Mouse (Mus musculus) intestine, embryonic 14.5 days (tissue): ENCODE data around the gene Megf11. TPM values are rescaled to one million over a fixed set of nuclear protein-coding genes. Genes with fewer than 3 reads are reported as not detected.
A peak's percentile ranks its signal among the peaks of the same experiment; 100 is the strongest.
"Not testable (repeated sequence)": the region's sequence is repeated elsewhere in the genome, so short reads cannot be mapped to it uniquely, and the experiment has no call there.

ENCODE experiments used
- ATAC-seq: fragments of 200-750 bp; cut with Nextera tagmentation; replicated peaks from 2 replicates; pipeline ENCODE4 v1.8.0; 2017; ENCODE audit warnings: low read depth, moderate number of reproducible peaks, moderate TSS enrichment, moderate library complexity; ENCODE audit not compliant: low FRiP score, low TSS enrichment
- DNase-seq: peaks from one replicate; pipeline ENCODE4 v3.0.0-alpha.2; 2018; ENCODE audit warnings: low spot score
- H3K27ac ChIP-seq: fragments of 300-500 bp; sonication (generic); 2 replicates; pipeline ENCODE4 v1.5.1; 2014; ENCODE audit warnings: low read depth, mild to moderate bottlenecking, control low read depth
- H3K27me3 ChIP-seq: fragments of 300-500 bp; sonication (generic); replicated peaks from 2 replicates; pipeline ENCODE4 v1.6.1; 2014; ENCODE audit warnings: low read length, control low read depth; ENCODE audit not compliant: control insufficient read depth, insufficient read depth
- H3K36me3 ChIP-seq: fragments of 300-500 bp; sonication (generic); 2 replicates; pipeline ENCODE4 v1.6.1; 2014; ENCODE audit warnings: low read length, control low read depth; ENCODE audit not compliant: control insufficient read depth, insufficient read depth
- H3K4me1 ChIP-seq: fragments of 300-500 bp; sonication (generic); replicated peaks from 2 replicates; pipeline ENCODE4 v1.6.1; 2014; ENCODE audit warnings: low read length, control low read depth, mixed read lengths; ENCODE audit not compliant: control insufficient read depth, insufficient read depth
- H3K4me2 ChIP-seq: fragments of 300-500 bp; sonication (generic); 2 replicates; pipeline ENCODE4 v1.6.1; 2014; ENCODE audit warnings: low read length
- H3K4me3 ChIP-seq: fragments of 300-500 bp; sonication (generic); 2 replicates; pipeline ENCODE4 v1.5.1; 2014; ENCODE audit warnings: low read depth, low read length, control low read depth, mixed read lengths
- H3K9ac ChIP-seq: fragments of 300-500 bp; sonication (generic); 2 replicates; pipeline ENCODE4 v1.6.1; 2014; ENCODE audit warnings: mild to moderate bottlenecking, low read length
- H3K9me3 ChIP-seq: fragments of 300-500 bp; sonication (generic); 2 replicates; pipeline ENCODE4 v1.6.1; 2016; ENCODE audit warnings: low read length, control low read depth; ENCODE audit not compliant: control insufficient read depth
- WGBS: fragments of 180-500 bp; shearing (Covaris S2); extraction: QIAGEN DNeasy Blood & Tissue Kit; methylation state at CpG from one replicate; pipeline ENCODE4 v1.1.7; 2014; 5-methylcytosine and 5-hydroxymethylcytosine counted together
- polyA plus RNA-seq: library from polyadenylated mRNA; unstranded; fragments of >200 nt; fragmentation: Nextera tagmentation; extraction: Ambion mirVana; gene quantifications from 2 replicates; pipeline ENCODE4 v1.2.1, GENCODE M21; 2014

The Megf11 gene
- polyA plus RNA-seq, 1 experiment from 2014 or later, result 1.1 TPM

DNA sequence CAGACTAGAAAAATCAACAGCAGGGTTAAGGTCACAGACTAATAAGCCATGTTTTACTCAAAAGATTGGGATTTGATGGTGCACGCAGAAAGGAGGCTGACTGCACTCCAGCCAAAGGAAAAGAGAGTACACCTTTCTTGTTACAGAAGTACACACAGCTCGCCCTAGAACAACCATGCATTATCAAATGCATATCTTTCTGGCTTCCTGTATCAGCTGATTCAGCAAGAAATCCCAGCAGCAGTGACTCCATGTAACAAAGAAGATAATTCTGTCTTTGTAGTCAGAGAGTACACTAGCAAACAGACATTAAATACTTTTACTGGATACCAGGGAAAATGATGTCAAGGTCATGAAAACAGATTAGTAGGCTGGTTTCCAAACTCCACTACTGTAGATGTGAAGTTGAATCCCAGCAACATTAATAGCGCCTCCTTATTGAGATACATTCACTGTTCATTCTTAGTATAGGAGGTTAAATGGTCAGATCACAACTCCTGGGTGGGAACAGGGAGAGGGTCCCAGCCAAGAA, 345.7 kb downstream of the Megf11 start:
- no peak for DNase-seq
- Histone ChIP-seq H3K9me3 (no peaks in the 10 kb centered on the region), H3K4me2 (no peak overlapping the region), H3K27ac (no peak overlapping the region), H3K9ac (no peak overlapping the region), H3K27me3 (no peaks in the 10 kb centered on the region), H3K36me3 (peaks cover 20% of the 10 kb centered on the region), H3K4me1 (peaks cover 4% of the 10 kb centered on the region; the same call in 1 of the 2 replicates), H3K4me3 (no peak overlapping the region)
- no peak for ATAC-seq
- 87% methylated on average over 3 of the region's 3 CpGs for WGBS

DNA sequence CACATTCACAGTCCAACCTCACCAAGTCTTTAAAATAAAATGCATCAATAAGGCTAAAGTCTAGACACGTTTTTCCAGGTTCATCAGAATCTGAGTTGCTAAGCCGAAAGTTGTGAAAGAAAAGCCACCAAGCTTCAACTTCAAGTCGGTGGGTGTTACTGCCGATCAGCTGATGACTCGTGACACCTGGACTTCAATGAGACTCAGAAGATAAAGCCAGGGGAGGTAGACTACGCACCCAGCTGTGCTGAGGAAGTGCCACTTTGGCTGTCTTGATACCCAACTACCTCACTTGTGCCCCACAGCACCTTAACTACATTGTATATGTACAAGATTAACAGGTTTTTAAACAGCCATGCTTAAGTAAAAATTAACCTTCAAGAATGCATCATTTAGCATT, 348.7 kb downstream of the Megf11 start:
- no peak for ATAC-seq
- H3K27me3 ChIP-seq, result no peaks in the 10 kb centered on the region
- no peak overlapping the region for H3K9ac ChIP-seq
- H3K9me3 ChIP-seq, result no peaks in the 10 kb centered on the region
- DNase-seq, result no peak
- WGBS, result 67% methylated on average over 6 of the region's 6 CpGs
- no peak overlapping the region for H3K27ac ChIP-seq
- H3K4me3 ChIP-seq, result no peak overlapping the region
- peaks cover 6% of the 10 kb centered on the region; the same call in 1 of the 2 replicates for H3K4me1 ChIP-seq
- no peak overlapping the region for H3K4me2 ChIP-seq
- no peaks in the 10 kb centered on the region for H3K36me3 ChIP-seq

GRCm38 (mm10) chr9:64734992-64735391, 349.6 kb downstream of the Megf11 start:
- not testable (repeated sequence) for H3K27me3 ChIP-seq, H3K4me1 ChIP-seq, DNase-seq, H3K36me3 ChIP-seq, H3K27ac ChIP-seq, H3K4me3 ChIP-seq, H3K9me3 ChIP-seq, H3K4me2 ChIP-seq, H3K9ac ChIP-seq, ATAC-seq
- WGBS, result 89% methylated on average over 7 of the region's 7 CpGs

GRCm38 (mm10) chr9:64736076-64736638, 350.7 kb downstream of the Megf11 start:
- H3K9ac ChIP-seq, result peak overlapping the region; percentile 73
- no peaks in the 10 kb centered on the region for H3K36me3 ChIP-seq
- 9% methylated on average over 9 of the region's 9 CpGs for WGBS
- peaks cover 6% of the 10 kb centered on the region; the same call in 1 of the 2 replicates for H3K4me1 ChIP-seq
- no peak for ATAC-seq
- no peak for DNase-seq
- peak overlapping the region; percentile 95 for H3K4me3 ChIP-seq
- no peaks in the 10 kb centered on the region for H3K9me3 ChIP-seq
- peak overlapping the region; percentile 85 for H3K27ac ChIP-seq
- no peaks in the 10 kb centered on the region for H3K27me3 ChIP-seq
- H3K4me2 ChIP-seq, result peak overlapping the region; percentile 64

GRCm38 (mm10) chr9:64736639-64737405, 351.4 kb downstream of the Megf11 start:
- DNase-seq (peak; percentile 83), ATAC-seq (peak; percentile 81)
- Histone ChIP-seq H3K27ac (peak overlapping the region; percentile 85), H3K4me2 (peak overlapping the region; percentile 64), H3K4me1 (peaks cover 6% of the 10 kb centered on the region; the same call in 1 of the 2 replicates), H3K27me3 (no peaks in the 10 kb centered on the region), H3K9me3 (no peaks in the 10 kb centered on the region), H3K36me3 (no peaks in the 10 kb centered on the region), H3K4me3 (peak overlapping the region; percentile 95), H3K9ac (peak overlapping the region; percentile 73)
- WGBS, result under 1% methylated on average over 31 of the region's 35 CpGs

GRCm38 (mm10) chr9:64737406-64738201, 352.2 kb downstream of the Megf11 start, which contains the start of gene Rab11a:
Gene Rab11a, minus strand, starts transcription at chr9:64737758.
- under 1% methylated on average over 53 of the region's 61 CpGs for WGBS
- no peaks in the 10 kb centered on the region for H3K27me3 ChIP-seq
- peak; percentile 98 for ATAC-seq
- DNase-seq, result peak; percentile 100
- no peaks in the 10 kb centered on the region for H3K9me3 ChIP-seq
- H3K4me2 ChIP-seq, result peak within 1 kb of the TSS; percentile 64
- H3K27ac ChIP-seq, result peak within 1 kb of the TSS; percentile 85
- peaks cover 6% of the 10 kb centered on the region; the same call in 1 of the 2 replicates for H3K4me1 ChIP-seq
- H3K4me3 ChIP-seq, result peak within 1 kb of the TSS; percentile 95
- peak within 1 kb of the TSS; percentile 73 for H3K9ac ChIP-seq
- H3K36me3 ChIP-seq, result no peaks in the 10 kb centered on the region

GRCm38 (mm10) chr9:64739001-64739400, 353.6 kb downstream of the Megf11 start:
- Histone ChIP-seq H3K4me2 (no peak overlapping the region), H3K27ac (no peak overlapping the region), H3K27me3 (no peaks in the 10 kb centered on the region), H3K9me3 (no peaks in the 10 kb centered on the region), H3K9ac (no peak overlapping the region), H3K4me3 (no peak overlapping the region), H3K4me1 (peaks cover 6% of the 10 kb centered on the region; the same call in 1 of the 2 replicates), H3K36me3 (no peaks in the 10 kb centered on the region)
- 77% methylated on average over 2 of the region's 2 CpGs for WGBS
- DNase-seq, result no peak
- no peak for ATAC-seq

- 67% methylated on average over 1 of the region's 1 CpGs for WGBS
- H3K9me3 ChIP-seq, result no peaks in the 10 kb centered on the region
- DNase-seq (no peak), ATAC-seq (no peak)
- no peak overlapping the region for H3K4me2 ChIP-seq
- no peak overlapping the region for H3K9ac ChIP-seq
- no peaks in the 10 kb centered on the region for H3K36me3 ChIP-seq
- no peaks in the 10 kb centered on the region for H3K27me3 ChIP-seq
- no peak overlapping the region for H3K4me3 ChIP-seq
- no peaks in the 10 kb centered on the region for H3K4me1 ChIP-seq
- no peak overlapping the region for H3K27ac ChIP-seq
These were observed 357.0 kb downstream of the Megf11 start for GRCm38 (mm10) chr9:64742453-64742852.
